Mouse (Mus musculus) mature B cell (primary cell): ENCODE data around the gene Msx3.

ENCODE experiments used
- in situ Hi-C: fragments of 300-500 bp; cut with MboI; formaldehyde crosslinking; loops from 2 replicates; pipeline ENCODE4 v1.14.3; 2019

Gene Msx3

DNA sequence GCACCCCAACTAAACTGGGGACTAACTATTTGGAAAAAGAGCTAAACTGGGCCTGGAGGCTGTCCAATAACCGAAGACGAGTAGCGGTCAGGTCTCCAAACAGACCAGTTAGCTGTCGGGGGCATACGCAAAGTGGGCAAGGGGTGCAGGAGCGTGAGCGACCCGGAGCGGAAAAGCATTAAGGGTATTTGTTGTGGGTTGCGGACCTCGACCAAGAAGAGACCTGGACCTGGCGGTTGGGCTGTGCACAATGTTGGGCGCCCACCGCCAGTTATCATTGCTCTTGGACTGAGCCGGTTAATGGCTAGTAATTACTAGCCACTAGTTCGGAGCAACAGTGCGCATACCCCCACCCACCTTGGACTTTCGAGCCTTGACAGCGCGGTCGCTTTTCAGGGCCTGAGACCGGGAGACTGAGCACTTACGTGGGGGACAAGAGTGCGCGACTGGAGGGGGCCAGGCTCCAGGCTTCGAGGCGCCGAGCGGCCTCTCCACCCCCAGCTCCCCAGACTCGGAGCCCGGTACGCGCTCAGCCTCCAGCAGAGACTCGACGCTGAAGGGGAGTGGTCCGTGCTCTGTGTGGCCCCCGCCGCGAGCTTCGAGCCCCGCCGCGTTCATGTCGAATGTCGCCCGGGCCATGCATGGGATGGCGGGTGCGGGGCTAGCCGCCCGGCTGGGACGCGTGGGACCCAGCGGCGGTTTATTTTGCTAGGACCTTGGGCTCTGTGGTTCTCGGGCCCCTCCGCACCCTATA lies at the start of gene Msx3:
Gene Msx3, minus strand, starts transcription at position 729 of the 754 bp plus-strand sequence.
- in situ Hi-C loops, result no loop called here

DNA sequence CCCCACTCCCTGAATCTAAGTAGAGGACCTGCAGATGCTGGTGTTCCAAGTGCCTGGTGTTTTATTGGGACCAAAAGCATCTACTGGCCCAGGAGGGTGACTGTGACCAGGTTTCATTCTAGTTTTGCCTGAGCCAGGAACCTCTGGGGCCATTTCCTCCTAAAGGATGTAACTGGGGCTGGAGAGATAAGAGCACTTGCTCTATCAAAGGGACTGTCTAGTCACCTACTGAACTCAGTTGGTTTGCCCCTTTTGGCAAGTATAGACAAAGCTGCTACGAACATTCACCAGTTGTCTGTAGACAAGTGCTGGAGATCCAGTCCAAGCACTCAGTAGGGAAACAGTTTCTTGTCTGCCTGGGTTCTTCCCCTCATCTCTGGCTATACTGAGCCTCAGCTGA lies 49.6 kb upstream of the Msx3 start:
- in situ Hi-C loops, result no loop called here

DNA sequence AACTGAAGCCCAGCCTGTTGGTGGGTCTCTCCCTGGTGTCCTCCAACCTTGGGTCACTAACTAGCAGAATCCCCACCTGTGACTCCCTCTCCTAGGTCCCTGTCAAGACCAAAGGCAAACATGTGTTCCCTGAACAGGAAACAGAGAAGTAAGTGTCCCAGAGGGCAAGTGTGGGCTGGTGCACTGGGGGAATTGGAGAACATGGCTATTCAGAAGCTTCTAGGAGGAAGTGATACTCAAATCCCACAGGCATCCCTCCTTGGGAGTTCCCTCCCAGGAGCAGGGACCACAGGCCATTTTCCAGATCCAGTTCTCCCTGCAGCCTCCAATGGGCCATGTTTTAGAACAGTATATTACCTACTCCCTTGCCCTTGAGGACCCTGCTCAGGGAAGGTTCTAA lies 47.2 kb upstream of the Msx3 start:
- in situ Hi-C loops, result no loop called here

DNA sequence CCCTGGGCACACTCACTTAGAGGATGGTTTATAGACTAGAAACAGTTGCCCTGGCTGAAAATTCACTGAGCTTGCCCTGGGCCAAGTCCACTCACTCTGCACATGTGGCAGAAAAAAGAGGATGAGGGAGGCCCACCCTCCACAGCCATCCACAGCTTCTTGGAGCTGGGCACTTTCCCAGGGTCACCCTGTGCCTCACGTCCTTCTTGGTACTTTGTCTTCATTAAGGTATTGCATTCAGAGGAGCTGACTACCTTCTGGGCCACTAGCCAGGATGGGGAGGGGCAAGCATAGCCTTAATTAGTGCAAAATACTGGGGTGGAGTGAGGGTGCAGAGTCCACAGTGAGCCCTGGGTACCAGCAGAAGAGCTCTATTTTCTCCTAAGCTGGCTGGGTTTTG lies 46.7 kb upstream of the Msx3 start:
- in situ Hi-C loops, result no loop called here

DNA sequence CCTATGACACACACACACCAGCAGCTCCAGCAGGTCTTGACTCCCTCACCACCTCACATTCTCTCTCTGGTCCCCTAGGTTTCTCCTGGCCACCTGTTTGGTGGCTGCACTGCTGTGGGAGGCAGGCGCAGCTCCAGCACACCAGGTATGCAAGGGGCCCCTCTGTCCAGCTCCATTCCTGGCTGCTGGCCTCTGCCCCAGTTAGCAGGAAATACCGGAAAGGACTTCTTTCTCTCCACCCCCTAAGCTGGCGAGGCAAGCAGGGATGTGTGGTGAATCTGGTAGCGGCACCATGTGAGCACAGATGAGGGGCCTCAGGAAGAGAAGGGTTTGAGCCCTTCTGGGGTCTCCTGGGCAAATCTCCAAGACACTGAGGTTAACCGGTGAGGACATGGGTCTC lies 46.1 kb upstream of the Msx3 start:
- in situ Hi-C loops, result no loop called here

DNA sequence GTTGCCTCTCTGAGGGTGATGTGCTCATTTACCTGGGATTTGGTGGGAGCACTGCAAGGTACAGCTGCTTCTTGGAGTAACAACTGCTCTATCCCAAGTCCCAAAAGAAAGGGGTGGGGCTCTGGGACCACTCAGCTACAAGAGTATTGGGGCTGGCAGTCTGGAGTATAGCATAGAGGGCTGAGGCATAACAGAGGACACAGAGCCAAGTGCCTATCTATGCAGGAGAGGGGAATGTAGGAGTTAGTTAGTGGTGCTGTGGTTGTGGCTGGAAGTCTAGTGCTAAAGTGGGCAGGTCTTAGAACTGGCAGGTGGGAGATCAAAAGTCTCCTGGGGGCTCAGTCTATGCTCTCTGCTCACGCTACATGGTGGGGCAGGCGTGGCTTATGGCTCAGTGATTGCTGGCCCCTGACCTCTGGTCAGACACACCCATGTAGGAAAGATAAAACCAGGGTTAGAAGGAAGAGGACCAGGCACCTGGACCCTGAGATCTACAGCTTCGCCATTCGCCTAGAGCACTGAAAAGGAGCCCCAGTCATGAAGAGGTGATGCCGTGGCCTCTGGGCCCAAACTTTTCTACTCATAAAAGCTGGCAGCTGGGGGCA lies 44.1 kb upstream of the Msx3 start, which contains the start of gene Prap1:
Gene Prap1, plus strand, starts transcription at position 472 of the 605 bp plus-strand sequence.
- in situ Hi-C loops, result no loop called here

DNA sequence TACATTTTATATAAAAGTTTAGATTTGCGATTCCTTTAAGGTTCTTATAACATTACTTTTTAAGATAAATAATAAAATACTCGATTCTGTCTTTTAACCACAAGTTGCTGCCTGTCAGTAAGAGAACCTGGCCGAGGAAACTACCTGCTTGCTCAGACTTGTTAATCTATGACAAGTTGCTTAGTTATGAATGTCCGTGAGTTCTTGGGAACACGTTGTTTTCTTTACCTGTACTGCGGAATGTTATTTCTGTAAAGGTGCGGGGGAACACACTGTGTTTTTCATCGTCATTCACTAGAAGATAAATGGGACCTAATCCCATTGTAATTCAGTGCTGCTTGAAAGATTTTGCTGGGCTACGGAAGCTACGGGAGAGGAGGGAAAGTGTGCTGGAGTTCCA lies 41.7 kb upstream of the Msx3 start:
- in situ Hi-C loops, result no loop called here

DNA sequence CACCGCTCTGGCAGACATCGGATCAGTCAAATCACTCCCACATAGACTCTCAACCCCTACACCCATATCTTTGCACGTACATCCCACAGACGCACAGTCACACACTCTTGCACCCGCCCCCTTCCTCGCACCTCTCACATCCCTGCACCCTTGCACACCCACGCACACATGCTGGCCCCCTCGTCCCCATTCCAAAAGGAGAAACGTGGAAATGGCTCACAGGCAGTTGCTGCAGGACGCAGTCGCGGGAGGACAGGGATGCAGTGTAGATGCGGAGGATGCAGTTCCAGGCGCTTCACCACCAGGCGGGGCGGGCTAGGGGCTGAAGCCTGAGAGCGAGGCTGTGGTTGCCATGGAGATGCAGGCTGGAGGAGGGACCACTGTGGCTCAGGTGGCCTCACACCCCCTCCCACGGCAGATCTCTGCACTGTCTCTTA lies 33.4 kb upstream of the Msx3 start, which contains the start of gene Caly:
Gene Caly, minus strand, starts transcription at position 307 of the 437 bp plus-strand sequence.
- in situ Hi-C loops, result no loop called here

DNA sequence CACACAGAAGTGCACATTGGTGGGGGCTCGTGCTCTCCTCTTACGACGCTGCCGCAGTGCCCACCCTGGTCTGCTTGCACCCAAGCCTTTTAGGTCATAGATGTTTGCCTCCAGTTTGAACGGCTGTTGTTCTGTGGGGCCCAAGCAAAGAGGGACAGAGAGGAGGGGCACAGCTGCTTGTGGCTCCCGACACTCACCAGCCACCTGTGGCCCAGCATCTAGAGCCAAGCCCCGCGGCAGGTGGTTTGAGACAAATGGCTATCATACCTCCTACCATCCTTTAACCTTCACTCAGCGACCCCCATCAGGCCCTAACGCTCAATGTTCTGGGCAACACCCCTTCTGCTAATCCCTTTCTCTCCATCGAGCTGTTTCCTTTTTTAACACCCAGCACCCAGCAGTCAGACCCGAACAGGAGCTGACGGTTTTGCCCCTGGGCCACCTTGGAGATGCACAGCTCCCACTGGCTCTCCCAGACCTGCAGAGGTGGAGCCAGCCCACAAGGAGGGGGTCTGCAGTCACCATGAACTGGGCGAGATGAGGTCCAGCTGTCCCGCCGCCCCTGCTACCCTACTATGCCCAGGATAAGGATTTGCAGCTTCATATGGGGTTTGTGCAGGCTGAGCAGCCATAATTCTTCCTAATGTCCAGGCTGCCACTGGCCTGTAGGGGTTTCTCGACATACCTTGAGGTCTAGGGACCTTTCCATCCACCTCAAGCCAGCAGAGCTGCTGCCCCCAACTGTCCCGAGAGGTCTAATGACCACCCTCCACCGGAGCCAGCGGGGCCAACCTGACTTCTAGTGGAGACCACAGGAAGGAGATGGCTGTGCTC lies 32.7 kb upstream of the Msx3 start:
- in situ Hi-C loops, result no loop called here

DNA sequence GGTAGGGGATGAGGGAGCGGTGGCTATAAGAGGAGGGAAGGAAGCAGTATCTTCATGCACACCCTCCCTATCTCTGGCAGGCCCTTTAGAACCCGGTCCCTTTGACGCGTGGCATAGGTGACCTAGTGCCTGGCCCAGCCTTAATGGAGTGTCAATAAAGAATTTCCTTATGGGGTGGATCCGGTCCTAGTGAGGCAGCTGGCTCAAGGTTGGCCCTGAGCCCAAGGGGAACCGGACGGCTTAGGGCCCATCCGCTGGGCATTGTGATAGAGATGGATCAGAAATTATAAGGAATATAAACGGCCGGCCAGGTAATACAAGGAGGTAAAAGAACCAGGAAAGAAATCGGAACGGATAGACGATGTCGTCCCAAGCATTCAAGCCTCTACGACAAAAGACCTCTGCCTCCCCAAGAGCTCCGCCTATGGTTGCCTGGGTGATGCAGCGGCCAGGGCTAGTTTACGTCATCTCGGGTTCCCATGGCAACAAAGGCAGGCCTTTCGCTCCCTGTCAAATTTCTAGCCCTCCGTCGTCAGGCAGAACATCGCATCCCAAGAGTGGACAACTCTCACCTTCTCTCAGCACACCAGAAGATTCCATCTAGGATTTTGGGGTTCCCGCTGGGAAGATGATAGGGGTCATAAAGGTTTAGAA lies 31.7 kb upstream of the Msx3 start:
- in situ Hi-C loops, result no loop called here

DNA sequence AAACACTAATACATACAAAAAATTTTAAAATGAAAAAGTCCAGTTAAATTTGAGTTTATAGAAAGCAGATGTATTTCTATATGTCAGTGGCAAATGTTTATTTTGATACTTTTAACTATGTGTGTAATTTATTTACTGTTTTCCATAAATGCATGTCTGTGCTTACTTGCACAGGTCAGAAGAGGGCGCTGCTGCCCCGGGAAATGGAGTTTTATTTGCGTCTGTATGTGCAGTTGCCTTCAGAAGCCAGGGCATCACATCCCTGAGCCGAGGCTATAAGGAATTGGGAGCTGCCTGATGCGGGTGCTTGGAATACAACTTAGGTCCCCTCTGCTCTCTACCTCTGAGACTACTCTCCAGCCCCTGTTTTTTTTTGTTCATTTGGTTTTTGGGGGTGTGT lies 29.8 kb upstream of the Msx3 start:
- in situ Hi-C loops, result no loop called here

DNA sequence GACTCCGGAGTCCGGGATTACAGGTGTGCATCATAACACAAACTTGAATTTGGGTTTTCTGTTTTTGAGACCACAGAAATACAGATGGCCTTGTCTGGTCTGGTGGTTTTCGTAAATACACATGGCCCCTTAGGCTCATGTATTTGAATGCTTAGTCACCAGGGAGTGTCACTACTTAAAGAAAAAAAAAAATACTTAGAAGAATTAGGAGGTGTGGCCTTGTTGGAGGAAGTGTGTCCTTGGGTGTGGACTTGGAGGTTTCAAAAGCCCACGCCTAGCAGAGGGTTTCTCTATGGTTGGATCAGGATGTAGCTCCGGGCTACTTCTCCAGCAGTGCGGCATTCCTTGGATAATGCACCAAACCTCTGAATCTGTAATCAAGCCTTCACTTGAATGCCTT lies 28.8 kb upstream of the Msx3 start:
- in situ Hi-C loops, result no loop called here

DNA sequence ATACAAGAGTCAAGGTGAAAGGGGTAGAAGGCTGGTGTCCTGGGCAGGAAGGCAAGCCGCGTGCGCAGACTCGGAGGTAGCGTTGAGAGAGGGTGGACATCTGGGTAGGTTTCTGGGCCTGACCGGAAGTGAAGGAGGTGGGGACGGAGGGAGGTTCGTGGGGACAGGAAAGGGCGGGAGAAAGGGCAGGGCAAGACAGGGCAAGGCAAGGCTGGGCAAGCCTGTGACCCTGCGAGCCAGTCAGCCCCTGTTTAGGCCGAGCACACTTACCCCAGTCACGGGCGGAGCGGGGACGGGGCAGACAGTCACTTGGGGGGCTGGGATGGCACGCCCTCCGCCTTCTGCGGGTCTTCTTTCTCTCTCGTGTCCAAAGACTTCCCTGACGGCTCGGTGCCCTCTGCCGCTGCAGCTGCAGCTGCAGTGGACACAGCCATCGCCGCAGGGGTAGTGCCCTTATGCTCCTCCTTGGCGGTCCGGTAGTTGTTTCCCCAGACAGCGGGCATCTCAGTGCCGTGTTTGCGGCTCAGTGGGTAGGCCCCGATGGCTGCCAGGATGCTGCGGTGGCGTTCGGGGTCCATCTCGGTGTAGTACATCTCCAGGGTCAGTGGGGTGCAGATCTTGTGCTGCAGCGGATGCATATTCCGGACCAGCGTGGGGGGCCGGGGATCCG lies 21.3 kb upstream of the Msx3 start:
- in situ Hi-C loops, result no loop called here

DNA sequence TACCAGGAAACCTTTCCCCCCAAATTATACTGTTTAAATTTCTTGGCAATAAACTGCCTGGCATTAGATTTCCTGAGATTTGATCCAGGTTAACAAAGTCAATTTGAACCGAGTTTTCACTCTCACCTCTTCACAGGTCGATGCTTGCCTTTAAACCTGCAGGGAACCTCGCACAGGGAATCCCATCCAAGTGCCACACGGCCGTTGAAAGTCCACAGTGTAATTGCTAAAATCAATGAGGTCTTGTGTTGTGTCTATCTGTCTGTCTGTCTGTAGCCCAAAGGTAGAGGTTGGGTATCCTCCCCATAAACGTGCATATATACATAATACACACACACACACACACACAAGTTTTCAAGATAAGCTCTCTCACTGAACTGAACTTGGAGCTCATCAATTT lies 18.5 kb upstream of the Msx3 start:
- in situ Hi-C loops, result no loop called here

DNA sequence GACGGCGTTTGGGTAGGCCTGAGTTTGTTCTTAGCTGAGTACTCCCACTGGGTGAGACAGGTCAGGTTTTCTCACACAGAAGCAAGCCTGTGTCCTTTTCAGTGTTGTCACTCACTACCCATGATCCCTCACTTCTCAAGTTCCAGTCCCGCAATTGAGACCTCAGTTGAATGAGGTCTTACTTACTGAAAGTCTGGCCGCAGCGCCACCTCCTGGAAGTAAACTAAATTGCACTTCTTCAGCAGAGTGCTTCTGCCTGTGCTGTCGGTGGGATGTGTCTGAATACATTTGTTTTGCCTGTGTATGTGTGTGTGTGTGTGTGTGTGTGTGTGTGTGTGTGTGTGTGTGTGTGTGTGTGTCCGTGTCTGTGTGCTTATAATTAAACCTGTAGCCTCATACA lies 14.2 kb upstream of the Msx3 start:
- in situ Hi-C loops, result no loop called here

DNA sequence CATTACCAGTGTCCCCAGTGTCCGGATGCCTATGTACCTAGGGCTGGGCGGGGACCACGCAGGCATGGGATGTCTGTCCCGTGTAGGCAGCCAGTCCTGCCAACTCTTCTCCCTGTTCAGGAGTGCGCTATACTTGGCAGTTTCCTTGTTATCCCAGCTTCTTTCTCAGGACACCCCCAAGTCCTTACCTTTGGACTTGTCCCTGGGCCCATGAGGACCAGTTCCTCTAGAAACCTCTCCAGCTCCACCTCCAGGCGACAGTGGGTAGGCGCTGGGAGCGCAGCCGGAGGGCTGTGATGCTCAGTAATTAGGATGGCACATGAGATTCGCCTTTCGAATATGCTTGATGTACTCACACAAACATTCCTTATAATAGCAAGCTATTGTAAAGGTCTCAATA lies 13.4 kb upstream of the Msx3 start:
- in situ Hi-C loops, result no loop called here

DNA sequence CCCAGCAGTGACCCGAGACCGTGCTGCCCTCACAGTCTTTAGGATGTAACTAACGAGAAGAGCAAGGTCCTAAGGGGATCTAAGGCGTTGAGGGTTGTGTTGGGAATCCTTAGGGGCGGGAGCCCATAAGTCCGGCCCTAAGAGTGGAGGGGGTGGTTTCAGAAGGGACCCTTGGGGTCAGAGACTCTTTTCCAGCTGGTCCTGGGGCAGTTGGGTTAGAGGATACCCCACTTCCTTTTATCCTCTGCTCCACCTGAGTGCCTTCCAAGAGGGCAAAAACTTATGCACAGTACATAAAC lies 12.9 kb upstream of the Msx3 start:
- in situ Hi-C loops, result no loop called here

DNA sequence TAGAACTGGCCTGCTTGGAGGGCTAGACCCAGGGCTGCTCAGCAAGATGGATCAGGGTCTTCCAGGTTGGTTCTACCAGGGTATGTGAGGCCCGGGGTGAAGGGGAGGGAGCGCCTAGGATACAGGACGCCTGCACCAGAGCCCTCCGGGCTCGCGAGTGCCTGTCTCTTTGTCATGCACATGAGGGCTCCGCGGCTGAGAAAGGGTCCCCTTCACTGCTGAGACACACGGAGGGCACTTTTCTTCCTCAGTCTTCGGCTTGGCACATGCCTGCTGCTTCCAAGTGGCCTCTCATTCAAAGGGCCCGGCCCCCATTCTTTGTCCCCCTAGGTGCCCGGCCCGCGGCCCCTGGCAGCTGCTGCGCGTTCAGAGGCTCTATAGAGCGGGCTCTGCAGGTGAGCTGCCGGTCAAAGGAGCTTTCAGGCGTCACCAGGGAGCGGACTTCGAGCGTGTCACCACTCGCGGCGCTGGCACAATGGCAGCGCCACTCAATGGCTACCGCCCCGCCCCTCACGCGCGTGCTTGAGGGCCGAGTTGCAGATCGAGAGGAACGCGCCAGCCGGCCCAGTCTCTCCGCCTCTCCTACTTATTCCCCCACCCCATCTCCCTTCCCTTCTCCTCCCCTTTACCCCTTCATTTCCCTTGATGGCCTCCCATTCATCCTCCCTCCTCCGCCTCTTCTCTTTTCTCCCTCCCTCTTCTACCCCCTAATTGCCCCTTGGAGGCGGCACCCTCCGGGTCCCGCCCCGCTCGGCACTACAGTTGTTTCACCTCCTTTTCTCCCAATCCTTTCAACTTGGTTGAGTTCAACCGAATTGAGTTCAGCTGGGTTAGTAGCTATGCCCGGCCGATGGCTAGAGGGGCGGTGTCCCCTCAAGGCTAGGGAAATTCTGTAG lies 12.3 kb upstream of the Msx3 start:
- in situ Hi-C loops, result no loop called here

DNA sequence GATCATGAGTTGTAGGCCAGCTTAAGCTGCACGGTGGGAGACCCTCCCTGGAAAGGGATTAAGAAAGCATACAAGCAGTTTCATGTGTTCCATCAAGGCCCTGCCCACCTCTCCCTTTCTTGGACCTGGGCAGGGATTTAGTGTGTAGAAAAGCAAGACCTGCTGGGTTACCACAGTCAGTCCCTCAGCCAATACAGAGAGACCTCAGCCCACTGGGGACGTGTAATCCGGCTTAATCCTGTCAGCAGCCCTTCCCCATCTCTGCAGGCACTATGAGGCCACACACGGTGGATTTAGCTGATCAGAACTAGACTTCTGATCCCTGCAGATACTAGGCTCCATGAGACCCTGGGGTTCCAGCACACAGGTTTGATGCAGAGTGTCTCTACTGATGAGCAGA lies 10.7 kb upstream of the Msx3 start:
- in situ Hi-C loops, result no loop called here

DNA sequence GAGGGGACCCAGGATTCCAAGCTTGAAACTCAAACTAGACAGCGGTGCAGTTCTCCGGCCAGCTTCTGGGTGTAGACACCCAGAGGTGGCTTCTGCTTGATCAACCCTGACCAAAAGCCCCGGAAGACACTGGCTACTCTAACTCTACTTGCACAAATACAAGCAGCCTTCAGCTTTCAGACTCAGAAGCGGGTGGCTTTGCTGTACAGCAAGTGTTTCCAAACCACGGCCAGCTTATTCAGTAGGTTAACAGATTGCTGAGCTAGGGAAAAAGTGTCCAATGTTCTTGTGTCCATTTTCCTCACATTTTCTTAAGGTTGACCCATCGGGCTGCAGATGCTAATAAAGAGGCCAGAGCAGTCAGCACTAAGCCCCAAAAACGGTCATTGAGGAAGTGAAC lies 9.6 kb upstream of the Msx3 start:
- in situ Hi-C loops, result no loop called here
